Mouse (Mus musculus) embryonic facial prominence, embryonic 14.5 days (tissue): ENCODE measurements around the gene Wnt9a. TPM values are rescaled to one million over a fixed set of nuclear protein-coding genes. Genes with fewer than 3 reads are reported as not detected.

Experiments used
- ATAC-seq: fragments of 200-750 bp; cut with Nextera tagmentation; 2 replicates; pipeline ENCODE4 v1.8.0; 2017; ENCODE audit warnings: low read depth, moderate number of reproducible peaks, moderate TSS enrichment
- DNase-seq: peaks from one replicate; pipeline ENCODE4 v3.0.0-alpha.2; 2015; ENCODE audit warnings: low spot score
- H3K27ac ChIP-seq: fragments of 300-500 bp; sonication (generic); replicated peaks from 2 replicates; pipeline ENCODE4 v1.5.1; 2014; ENCODE audit warnings: low read depth, mild to moderate bottlenecking, low read length, moderate library complexity
- H3K27me3 ChIP-seq: fragments of 300-500 bp; sonication (generic); replicated peaks from 2 replicates; pipeline ENCODE4 v1.6.1; 2014; ENCODE audit warnings: low read length; ENCODE audit not compliant: control insufficient read depth, insufficient read depth
- H3K36me3 ChIP-seq: fragments of 300-500 bp; sonication (generic); 2 replicates; pipeline ENCODE4 v1.6.1; 2014; ENCODE audit warnings: low read length, mixed read lengths; ENCODE audit not compliant: control insufficient read depth, insufficient read depth
- H3K4me1 ChIP-seq: fragments of 300-500 bp; sonication (generic); 2 replicates; pipeline ENCODE4 v1.6.1; 2014; ENCODE audit warnings: antibody characterized with exemption, low read length; ENCODE audit not compliant: control insufficient read depth, insufficient read depth
- H3K4me2 ChIP-seq: fragments of 300-500 bp; sonication (generic); 2 replicates; pipeline ENCODE4 v1.6.1; 2014; ENCODE audit warnings: low read depth, mild to moderate bottlenecking, low read length, moderate library complexity, mixed read lengths
- H3K4me3 ChIP-seq: fragments of 300-500 bp; sonication (generic); 2 replicates; pipeline ENCODE4 v1.5.1; 2014; ENCODE audit warnings: low read depth, mild to moderate bottlenecking, low read length
- H3K9ac ChIP-seq: fragments of 300-500 bp; sonication (generic); 2 replicates; pipeline ENCODE4 v1.6.1; 2014; ENCODE audit warnings: low read depth, mild to moderate bottlenecking, low read length, moderate library complexity, mixed read lengths
- H3K9me3 ChIP-seq: fragments of 300-500 bp; sonication (generic); 2 replicates; pipeline ENCODE4 v1.6.1; 2016; ENCODE audit warnings: low read length; ENCODE audit not compliant: control insufficient read depth
- WGBS: fragments of 180-500 bp; shearing (Covaris S2); extraction: QIAGEN DNeasy Blood & Tissue Kit; methylation state at CpG from one replicate; pipeline ENCODE4 v1.1.7; 2014; 5-methylcytosine and 5-hydroxymethylcytosine counted together
- polyA plus RNA-seq: library from polyadenylated mRNA; unstranded; fragments of >200 nt; fragmentation: Nextera tagmentation; extraction: Ambion mirVana; gene quantifications from 2 replicates; pipeline ENCODE4 v1.2.1, GENCODE M21; 2014

Wnt9a gene
- polyA plus RNA-seq, 1 experiment from 2014 or later: 4.8 TPM

DNA sequence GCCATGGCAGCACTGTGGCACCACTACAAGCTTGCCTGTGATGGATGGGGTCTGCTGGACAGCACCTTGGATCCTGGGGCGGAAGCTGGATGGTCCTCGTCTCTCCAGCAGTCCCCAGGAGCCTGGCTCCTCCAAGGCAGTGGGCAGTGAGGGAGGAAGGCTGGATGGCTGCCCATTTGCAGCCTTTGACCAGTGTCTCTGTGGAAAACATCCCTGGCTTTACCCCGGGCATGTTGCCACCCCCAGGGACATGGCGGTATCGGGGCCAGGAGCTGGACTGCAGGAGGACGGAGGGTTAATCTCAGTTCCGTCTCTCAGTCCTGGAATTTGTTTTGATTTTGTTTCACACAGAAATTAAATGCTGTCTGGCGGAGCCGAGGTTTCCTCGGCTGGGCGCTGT, 7.2 kb downstream of the Wnt9a start:
- Histone ChIP-seq H3K27me3 (no peaks in the 10 kb centered on the region), H3K4me2 (no peak overlapping the region), H3K27ac (no peak overlapping the region), H3K36me3 (no peaks in the 10 kb centered on the region), H3K4me1 (peaks cover 59% of the 10 kb centered on the region), H3K4me3 (no peak overlapping the region), H3K9me3 (no peaks in the 10 kb centered on the region), H3K9ac (no peak overlapping the region)
- no peak for ATAC-seq
- DNase-seq: no peak
- 31% methylated on average over 9 of the region's 11 CpGs for WGBS

DNA sequence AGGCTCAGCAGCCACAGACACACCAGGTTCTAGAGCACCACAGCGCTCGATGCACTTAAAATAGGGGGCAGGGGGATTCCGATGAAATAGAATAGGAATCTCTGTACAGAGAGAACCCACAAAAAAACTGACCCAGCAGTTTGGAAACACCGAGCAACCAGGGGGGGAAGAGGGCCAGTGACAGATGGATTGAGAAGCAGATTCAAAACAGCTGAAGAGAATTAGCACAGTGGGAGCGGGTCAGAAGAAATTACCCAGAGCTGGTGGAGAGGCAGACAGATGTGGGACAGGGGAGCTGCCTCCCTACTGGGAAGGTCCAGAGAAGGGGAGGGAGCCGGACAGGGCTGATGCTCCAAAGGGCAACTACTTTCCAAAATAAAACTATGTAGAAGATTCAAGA, 9.8 kb downstream of the Wnt9a start:
- Histone ChIP-seq H3K9ac (no peak overlapping the region), H3K9me3 (no peaks in the 10 kb centered on the region), H3K4me2 (0 out of 2 replicates have a peak overlapping the region, but pooled peaks have one; percentile 12), H3K4me3 (no peak overlapping the region), H3K4me1 (peaks cover 48% of the 10 kb centered on the region), H3K27ac (no peak overlapping the region), H3K27me3 (no peaks in the 10 kb centered on the region), H3K36me3 (no peaks in the 10 kb centered on the region)
- peak; percentile 63 for DNase-seq
- no peak for ATAC-seq
- 23% methylated on average over 6 of the region's 6 CpGs for WGBS

DNA sequence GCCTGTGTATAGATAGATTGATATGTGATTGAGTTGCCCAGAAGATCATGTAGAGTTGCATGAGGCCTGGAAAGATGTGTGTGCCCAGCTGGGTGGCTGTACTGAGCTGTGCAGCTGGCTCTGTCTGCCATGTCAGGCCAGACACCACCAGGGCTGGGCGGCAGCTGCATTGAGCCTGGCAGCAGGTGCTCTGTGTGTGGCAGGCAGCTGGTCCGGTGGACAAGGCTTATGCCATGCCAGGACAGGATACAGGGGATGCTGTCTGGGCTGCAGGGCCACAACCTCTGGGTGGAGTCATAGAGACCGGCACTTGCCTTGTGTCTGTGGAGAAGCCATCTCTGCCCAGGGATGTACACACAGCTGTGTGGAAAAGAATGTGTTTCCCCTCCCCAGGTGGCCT, 16.3 kb downstream of the Wnt9a start:
- Histone ChIP-seq H3K9ac (no peak overlapping the region), H3K36me3 (no peaks in the 10 kb centered on the region), H3K4me3 (no peak overlapping the region), H3K27me3 (no peaks in the 10 kb centered on the region), H3K27ac (no peak overlapping the region), H3K4me1 (no peaks in the 10 kb centered on the region), H3K4me2 (no peak overlapping the region), H3K9me3 (no peaks in the 10 kb centered on the region)
- WGBS: 64% methylated on average over 3 of the region's 3 CpGs
- peak; percentile 33; the same call in 1 of the 2 replicates for ATAC-seq
- DNase-seq: no peak

DNA sequence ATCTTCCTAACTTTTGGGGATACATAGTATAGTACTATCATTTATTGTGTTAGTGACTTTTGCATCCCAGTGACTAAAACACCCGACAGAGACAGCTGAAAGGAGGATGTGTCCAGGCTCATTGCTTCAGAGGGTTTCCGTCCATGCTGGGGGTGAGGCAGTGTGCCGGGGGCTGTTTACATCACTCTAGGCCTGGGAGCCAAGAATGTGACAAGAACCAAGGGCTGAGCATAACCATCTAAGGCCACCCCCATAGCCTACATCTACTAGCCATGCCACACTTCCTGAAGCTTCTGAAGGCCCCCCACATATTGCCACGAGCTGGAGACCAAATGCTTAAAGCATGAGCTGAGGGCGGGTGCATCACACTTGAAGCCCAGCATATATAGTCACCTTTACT, 18.0 kb downstream of the Wnt9a start:
- WGBS: 58% methylated on average over 5 of the region's 5 CpGs
- ATAC-seq (no peak), DNase-seq (no peak)
- H3K27me3 ChIP-seq: no peaks in the 10 kb centered on the region
- H3K27ac ChIP-seq: no peak overlapping the region
- H3K36me3 ChIP-seq: no peaks in the 10 kb centered on the region
- peaks cover 7% of the 10 kb centered on the region; the same call in 1 of the 2 replicates for H3K4me1 ChIP-seq
- no peak overlapping the region for H3K4me3 ChIP-seq
- no peak overlapping the region for H3K9ac ChIP-seq
- H3K9me3 ChIP-seq: no peaks in the 10 kb centered on the region
- no peak overlapping the region for H3K4me2 ChIP-seq

DNA sequence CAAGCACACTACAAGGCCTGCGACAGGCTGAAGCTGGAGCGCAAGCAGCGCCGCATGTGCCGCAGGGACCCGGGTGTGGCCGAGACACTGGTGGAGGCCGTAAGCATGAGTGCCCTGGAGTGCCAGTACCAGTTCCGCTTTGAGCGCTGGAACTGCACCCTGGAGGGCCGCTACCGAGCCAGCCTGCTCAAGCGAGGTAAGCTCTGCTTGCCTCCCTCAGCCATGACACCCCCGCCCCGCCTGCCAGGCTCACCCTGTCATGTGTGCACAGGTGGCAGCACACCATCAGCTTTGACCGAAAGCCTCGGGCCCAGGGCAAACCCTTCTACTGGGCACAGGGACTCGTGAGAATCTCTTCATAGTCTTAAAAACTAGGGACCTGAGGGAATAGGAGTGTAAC, 20.9 kb downstream of the Wnt9a start:
- Histone ChIP-seq H3K36me3 (0 out of 2 replicates have a peak, but pooled peaks cover 9% of the 10 kb centered on the region), H3K27ac (no peak overlapping the region), H3K4me3 (no peak overlapping the region), H3K9ac (no peak overlapping the region), H3K27me3 (no peaks in the 10 kb centered on the region), H3K4me2 (no peak overlapping the region), H3K9me3 (no peaks in the 10 kb centered on the region), H3K4me1 (peaks cover 12% of the 10 kb centered on the region; the same call in 1 of the 2 replicates)
- ATAC-seq: no peak
- no peak for DNase-seq
- 86% methylated on average over 17 of the region's 18 CpGs for WGBS

DNA sequence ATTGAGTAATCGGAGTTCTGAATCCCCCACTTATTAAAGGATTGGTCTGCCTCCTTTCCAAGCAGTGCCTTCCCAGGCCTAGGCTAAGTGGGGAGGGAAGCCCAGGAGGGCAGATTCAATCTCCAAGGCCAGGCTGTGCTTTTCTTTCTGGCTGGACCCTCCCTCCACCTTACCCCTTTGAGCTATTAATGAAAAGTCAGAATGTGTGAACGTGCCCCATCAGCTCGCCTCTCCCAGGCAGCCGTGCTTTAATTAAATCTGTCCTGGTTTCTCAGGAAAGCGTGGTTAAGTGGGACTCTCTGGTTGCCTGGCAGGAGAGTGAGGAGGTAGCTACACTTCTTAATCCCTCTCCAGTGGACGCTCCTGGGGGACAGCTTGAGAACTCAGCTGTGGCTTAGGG, 22.9 kb downstream of the Wnt9a start:
- DNase-seq (no peak), ATAC-seq (no peak)
- Histone ChIP-seq H3K4me2 (no peak overlapping the region), H3K4me1 (peaks cover 14% of the 10 kb centered on the region; the same call in 1 of the 2 replicates), H3K27ac (no peak overlapping the region), H3K9me3 (no peaks in the 10 kb centered on the region), H3K27me3 (no peaks in the 10 kb centered on the region), H3K4me3 (no peak overlapping the region), H3K9ac (peak overlapping the region; percentile 35; the same call in 1 of the 2 replicates), H3K36me3 (0 out of 2 replicates have a peak, but pooled peaks cover 9% of the 10 kb centered on the region)
- WGBS: 21% methylated on average over 6 of the region's 6 CpGs

DNA sequence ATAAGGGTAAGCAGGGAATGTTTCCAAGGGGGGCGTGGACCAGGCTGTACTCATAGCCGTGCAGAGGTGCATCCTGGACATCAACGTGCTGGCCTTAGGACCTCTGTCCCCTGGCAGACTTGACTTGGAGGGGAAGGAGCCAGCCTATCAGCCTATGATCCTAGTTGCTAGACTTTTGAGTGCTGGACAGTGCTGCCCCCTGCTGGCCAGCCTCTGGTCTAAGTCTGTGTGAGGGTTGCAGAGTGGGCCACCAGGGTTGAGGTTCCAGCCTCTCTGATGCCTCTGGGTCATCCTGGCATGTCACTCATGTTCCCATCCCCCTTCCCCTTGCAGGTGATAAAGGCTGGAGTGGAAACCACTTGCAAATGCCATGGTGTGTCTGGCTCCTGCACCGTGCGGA, 23.8 kb downstream of the Wnt9a start:
- Histone ChIP-seq H3K9ac (no peak overlapping the region), H3K27me3 (no peaks in the 10 kb centered on the region), H3K4me3 (no peak overlapping the region), H3K36me3 (0 out of 2 replicates have a peak, but pooled peaks cover 9% of the 10 kb centered on the region), H3K4me2 (no peak overlapping the region), H3K27ac (no peak overlapping the region), H3K4me1 (peaks cover 14% of the 10 kb centered on the region; the same call in 1 of the 2 replicates), H3K9me3 (no peaks in the 10 kb centered on the region)
- 44% methylated on average over 5 of the region's 5 CpGs for WGBS
- peak; percentile 69 for DNase-seq
- ATAC-seq: peak; percentile 65; the same call in 1 of the 2 replicates

DNA sequence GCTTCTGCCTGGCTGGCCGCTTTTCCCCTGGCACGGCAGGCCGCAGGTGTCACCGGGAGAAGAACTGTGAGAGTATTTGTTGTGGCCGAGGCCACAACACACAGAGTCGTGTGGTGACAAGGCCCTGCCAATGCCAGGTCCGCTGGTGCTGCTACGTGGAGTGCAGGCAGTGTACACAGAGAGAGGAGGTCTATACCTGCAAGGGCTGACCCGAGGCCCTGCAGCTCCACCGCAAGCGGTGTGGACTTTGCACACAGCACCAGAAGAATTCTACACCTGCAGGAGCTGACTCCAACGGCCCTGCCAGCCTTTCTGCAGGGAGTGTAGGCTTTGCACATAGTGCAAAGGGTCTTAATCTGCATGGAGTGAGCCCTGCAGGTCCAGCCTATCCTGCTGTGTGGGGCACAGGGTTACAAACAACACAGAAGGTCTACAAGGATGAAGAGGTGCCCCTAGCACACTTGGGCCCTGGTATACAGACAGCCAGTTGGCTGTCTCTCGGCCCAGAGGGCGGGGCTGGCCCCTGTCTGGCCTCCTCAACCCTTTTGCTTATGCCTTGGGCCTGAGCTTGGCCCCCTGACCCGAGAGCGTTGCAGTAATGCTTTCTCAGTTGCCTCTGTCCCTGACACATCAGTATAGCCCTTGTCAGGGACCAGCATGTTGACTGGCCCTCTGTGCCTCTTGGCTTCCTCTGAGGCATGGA, 24.6 kb downstream of the Wnt9a start:
- WGBS: 82% methylated on average over 16 of the region's 16 CpGs
- H3K36me3 ChIP-seq: 0 out of 2 replicates have a peak, but pooled peaks cover 9% of the 10 kb centered on the region
- no peak overlapping the region for H3K27ac ChIP-seq
- no peak overlapping the region for H3K4me3 ChIP-seq
- DNase-seq (no peak), ATAC-seq (no peak)
- no peaks in the 10 kb centered on the region for H3K9me3 ChIP-seq
- no peaks in the 10 kb centered on the region for H3K27me3 ChIP-seq
- H3K4me2 ChIP-seq: no peak overlapping the region
- no peak overlapping the region for H3K9ac ChIP-seq
- peaks cover 16% of the 10 kb centered on the region; the same call in 1 of the 2 replicates for H3K4me1 ChIP-seq

DNA sequence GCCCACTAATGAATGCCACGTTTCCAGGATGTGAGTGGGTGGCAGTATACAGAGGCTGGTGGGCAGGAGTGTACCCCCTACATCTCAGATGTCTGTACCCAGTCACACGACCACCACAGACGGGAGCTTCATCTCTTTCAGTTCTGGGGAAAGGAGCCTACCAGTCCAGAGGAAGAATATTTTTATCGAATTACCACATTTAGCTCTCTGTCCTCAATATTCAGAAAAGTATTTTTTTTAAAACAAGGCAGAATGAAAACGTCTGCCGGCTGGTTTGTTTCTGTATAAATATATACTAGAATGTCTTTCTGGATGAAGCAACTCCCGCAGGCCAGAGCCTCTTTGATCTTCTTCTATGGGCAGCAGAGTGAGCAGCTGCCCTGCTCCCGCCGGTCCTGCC, 26.2 kb downstream of the Wnt9a start:
- no peaks in the 10 kb centered on the region for H3K9me3 ChIP-seq
- H3K36me3 ChIP-seq: 0 out of 2 replicates have a peak, but pooled peaks cover 9% of the 10 kb centered on the region
- no peaks in the 10 kb centered on the region for H3K27me3 ChIP-seq
- DNase-seq (no peak), ATAC-seq (no peak)
- no peak overlapping the region for H3K4me3 ChIP-seq
- H3K4me2 ChIP-seq: no peak overlapping the region
- 29% methylated on average over 9 of the region's 9 CpGs for WGBS
- peak overlapping the region; percentile 45 for H3K27ac ChIP-seq
- H3K4me1 ChIP-seq: peaks cover 20% of the 10 kb centered on the region; the same call in 1 of the 2 replicates
- H3K9ac ChIP-seq: no peak overlapping the region
